9 mouse cellular contexts compared by ENCODE assay signal in the genomic region with DNA sequence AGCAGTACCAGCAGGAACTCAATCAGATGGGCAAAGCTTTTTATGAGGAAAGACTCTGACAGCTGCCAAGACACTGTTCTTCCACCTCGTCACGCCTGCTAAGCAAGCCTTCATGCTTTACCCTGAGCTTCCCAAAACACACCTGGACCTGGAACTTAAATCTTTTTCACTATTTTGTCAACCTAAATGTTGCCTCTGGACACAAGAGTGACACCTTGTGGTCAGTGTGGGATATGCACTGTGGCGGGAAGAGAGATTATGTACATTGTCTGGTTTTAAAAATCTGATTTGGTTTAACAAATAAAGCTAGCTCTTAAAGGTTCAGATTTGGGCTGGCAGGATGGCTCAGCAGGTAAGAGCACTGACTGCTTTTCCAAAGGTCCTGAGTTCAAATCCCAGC. TPM values are rescaled to one million over a fixed set of nuclear protein-coding genes. Genes with fewer than 3 reads are reported as not detected.
DNase-seq lines count a peak whose midpoint lies in the region; ATAC-seq lines count a peak whose summit lies in the region.
"Had no signal": no experiment of that assay in that cellular context is flagged by ENCODE, and none has a peak within 500 bp of the region (broad histone marks: within the 10 kb centered on the region; RNA-seq: fewer than 3 reads in every experiment).

No protein-coding gene starts in this region.

- no peaks in the 10 kb centered on the region for H3K9me3 ChIP-seq in heart, embryonic 12.5 days (replicated peaks)
- H3K9me3 ChIP-seq: stomach, embryonic 15.5 days had no signal

- H3K27ac ChIP-seq in heart, embryonic 12.5 days (ENCODE audit: poor library complexity, severe bottlenecking) = no peak overlapping the region
- H3K27ac ChIP-seq: stomach, embryonic 15.5 days had no signal

- peaks cover 45% of the 10 kb centered on the region for H3K36me3 ChIP-seq in heart, embryonic 12.5 days

- no peak overlapping the region for H3K4me2 ChIP-seq in heart, embryonic 12.5 days
- H3K4me2 ChIP-seq: stomach, embryonic 15.5 days had no signal

- H3K4me1 ChIP-seq in heart, embryonic 12.5 days (replicated peaks) = 0 out of 2 replicates have a peak, but pooled peaks cover 3% of the 10 kb centered on the region
- H3K4me1 ChIP-seq: stomach, embryonic 15.5 days had no signal

- intact Hi-C loops in heart, postnatal 36 days (cut with DNase I) = no loop called here

- peak; percentile 37 to 61 for DNase-seq in heart, postnatal 36 days
- peak; percentile 55 for DNase-seq in urinary bladder, postnatal 14 days (ENCODE audit: low spot score)
- DNase-seq in urinary bladder, adult 2 months (ENCODE audit: low spot score) = no peak
- peak; percentile 61 to 71 for DNase-seq in cerebellum, postnatal 10 days
- peak; percentile 43 to 66 for DNase-seq in kidney, postnatal 25 days
- DNase-seq in natural killer cell, adult 2 months (ENCODE audit: low spot score in 2 of 2) = peak; percentile 47 to 59
- DNase-seq in frontal cortex, postnatal 25 days (ENCODE audit: low spot score in 2 of 2) = no peak

- 52% methylated on average over 3 of the region's 3 CpGs for WGBS in heart, embryonic 12.5 days

- no peak overlapping the region for H3K9ac ChIP-seq in heart, embryonic 12.5 days
- H3K9ac ChIP-seq: stomach, embryonic 15.5 days had no signal

- no peak for ATAC-seq in heart, embryonic 12.5 days (ENCODE audit: insufficient number of reproducible peaks, low FRiP score)

- no peaks in the 10 kb centered on the region for H3K27me3 ChIP-seq in heart, embryonic 12.5 days (replicated peaks)
- H3K27me3 ChIP-seq: stomach, embryonic 15.5 days had no signal

- H3K4me3 ChIP-seq in heart, embryonic 12.5 days = no peak overlapping the region
- H3K4me3 ChIP-seq: stomach, embryonic 15.5 days had no signal

RNA-seq across cellular contexts. Expression of gene Tpm3, which starts 6.9 kb away (rescaled TPM):
- 10 to 100 TPM; 50.9 to 56.1 TPM for total RNA-seq in heart, postnatal 36 days (2021)
- polyA plus RNA-seq in heart, embryonic 12.5 days (2016; fragmentation: Nextera tagmentation; extraction: Ambion mirVana) = 335 and 344 TPM in 2 replicates
- polyA plus RNA-seq in urinary bladder, adult 2 months (2012; rRNA removed) = 198 and 201 TPM in 2 replicates

RNA-seq across cellular contexts. Expression of gene Ubap2l, which starts 13.1 kb away (rescaled TPM):
- total RNA-seq in heart, postnatal 36 days (2021) = 100 to 1,000 TPM; 101 to 121 TPM
- polyA plus RNA-seq in heart, embryonic 12.5 days (2016; fragmentation: Nextera tagmentation; extraction: Ambion mirVana) = 178 and 200 TPM in 2 replicates
- 85.2 and 100 TPM in 2 replicates for polyA plus RNA-seq in urinary bladder, adult 2 months (2012; rRNA removed)

RNA-seq across cellular contexts. Expression of gene 4933434E20Rik, which starts 14.1 kb away (rescaled TPM):
- total RNA-seq in heart, postnatal 36 days (2021) = 10 to 100 TPM; 84.0 to 87.6 TPM
- 136 and 141 TPM in 2 replicates for polyA plus RNA-seq in heart, embryonic 12.5 days (2016; fragmentation: Nextera tagmentation; extraction: Ambion mirVana)
- polyA plus RNA-seq in urinary bladder, adult 2 months (2012; rRNA removed) = 85.5 and 91.1 TPM in 2 replicates

RNA-seq across cellular contexts. Expression of gene Nup210l, which starts 38.4 kb away (rescaled TPM):
- under 1 TPM; 0.11 TPM for total RNA-seq in heart, postnatal 36 days (2021)
- 0.33 and 0.40 TPM in 2 replicates for polyA plus RNA-seq in heart, embryonic 12.5 days (2016; fragmentation: Nextera tagmentation; extraction: Ambion mirVana)
- polyA plus RNA-seq in urinary bladder, adult 2 months (2012; rRNA removed) = 0.55 and 0.80 TPM in 2 replicates

Comparison
In these comparisons a context has a peak if more than half of its experiments do, and no peak if none do; other contexts are left out.
1. DNase-seq: peak in heart, postnatal 36 days (2 of 2), urinary bladder, postnatal 14 days (single experiment), cerebellum, postnatal 10 days (2 of 2), kidney, postnatal 25 days (2 of 2) and natural killer cell, adult 2 months (2 of 2); none in urinary bladder, adult 2 months (single experiment) and frontal cortex, postnatal 25 days (0 of 2).